Mouse (Mus musculus) kidney, adult 8-10 months (tissue): ENCODE measurements around the gene Cyp2b10.
"Not testable (repeated sequence)": the region's sequence is repeated elsewhere in the genome, so short reads cannot be mapped to it uniquely, and the experiment has no call there.

Source experiments
- DNase-seq, 2 experiments: peaks; one replicate each; pipeline ENCODE4 v3.0.0; 2022

The Cyp2b10 gene

GRCm38 (mm10) chr7:25897411-25897810, at the start of gene Cyp2b10:
Gene Cyp2b10 (plus strand): TSS chr7:25897620.
- peak in 1 of 2 experiments; percentile 28 for DNase-seq

GRCm38 (mm10) chr7:25847722-25848443, 49.5 kb upstream of the Cyp2b10 start:
- peak; percentile 88 to 93 for DNase-seq

- no peak for DNase-seq
Measured at GRCm38 (mm10) chr7:25848444-25848812, 49.0 kb upstream of the Cyp2b10 start.

- DNase-seq, result peak; percentile 50 to 86
Measured at GRCm38 (mm10) chr7:25855082-25855481, 42.3 kb upstream of the Cyp2b10 start.

GRCm38 (mm10) chr7:25859962-25860870, 37.2 kb upstream of the Cyp2b10 start:
- DNase-seq, result peak; percentile 20 to 33

- DNase-seq, result peak in 1 of 2 experiments; percentile 13
Measured at GRCm38 (mm10) chr7:25862365-25862764, 35.1 kb upstream of the Cyp2b10 start.

- DNase-seq, result no peak
Measured at GRCm38 (mm10) chr7:25863756-25864155, 33.7 kb upstream of the Cyp2b10 start.

GRCm38 (mm10) chr7:25864861-25865260, 32.6 kb upstream of the Cyp2b10 start:
- no peak for DNase-seq

GRCm38 (mm10) chr7:25869789-25870188, 27.6 kb upstream of the Cyp2b10 start:
- no peak for DNase-seq

- DNase-seq, result no peak
Measured at GRCm38 (mm10) chr7:25872624-25873023, 24.8 kb upstream of the Cyp2b10 start.

- no peak for DNase-seq
Measured at GRCm38 (mm10) chr7:25878735-25879134, 18.7 kb upstream of the Cyp2b10 start.

- not testable (repeated sequence) for DNase-seq
Measured at GRCm38 (mm10) chr7:25880721-25881120, 16.7 kb upstream of the Cyp2b10 start.

GRCm38 (mm10) chr7:25884272-25884671, 13.1 kb upstream of the Cyp2b10 start:
- no peak for DNase-seq

- DNase-seq, result no peak
Measured at GRCm38 (mm10) chr7:25887758-25888157, 9.7 kb upstream of the Cyp2b10 start.

GRCm38 (mm10) chr7:25893159-25893558, 4.3 kb upstream of the Cyp2b10 start:
- no peak for DNase-seq

GRCm38 (mm10) chr7:25895162-25895561, 2.3 kb upstream of the Cyp2b10 start:
- peak; percentile 12 to 64 for DNase-seq

- DNase-seq, result no peak
Measured at GRCm38 (mm10) chr7:25898064-25898463, 644 bp downstream of the Cyp2b10 start.

GRCm38 (mm10) chr7:25902061-25902690, 4.8 kb downstream of the Cyp2b10 start:
- no peak for DNase-seq

- no peak for DNase-seq
Measured at GRCm38 (mm10) chr7:25903156-25903555, 5.7 kb downstream of the Cyp2b10 start.

GRCm38 (mm10) chr7:25904066-25904465, 6.6 kb downstream of the Cyp2b10 start:
- peak in 1 of 2 experiments; percentile 71 for DNase-seq

GRCm38 (mm10) chr7:25904489-25904888, 7.1 kb downstream of the Cyp2b10 start:
- DNase-seq, result no peak

GRCm38 (mm10) chr7:25907380-25907779, 10.0 kb downstream of the Cyp2b10 start:
- no peak for DNase-seq

GRCm38 (mm10) chr7:25910046-25910445, 12.6 kb downstream of the Cyp2b10 start:
- no peak for DNase-seq
